Mouse (Mus musculus) heart, embryonic 14.5 days (tissue): ENCODE measurements at regions not wholly inside any gene's neighbourhood (a gene's known extent, or its start where the extent isn't known, plus 50 kb on each side); places are given as distances from the start of the nearest gene placed in this dataset.

Experiments used
- ATAC-seq: fragments of 200-750 bp; cut with Nextera tagmentation; 2 replicates; pipeline ENCODE4 v1.8.0; 2017; ENCODE audit warnings: low read depth, moderate TSS enrichment; ENCODE audit not compliant: insufficient number of reproducible peaks, insufficient read depth, low FRiP score
- H3K27ac ChIP-seq, 2 experiments: fragments of 200-500 bp in 1 of 2; fragments of 300-500 bp in 1 of 2; sonication (generic) in 1 of 2; replicated peaks in 1 of 2; 2 replicates each; pipeline ENCODE4 v1.5.1; 2012 to 2014; ENCODE audit warnings: low read depth in 2 of 2, low read length in 2 of 2, control low read depth in 1 of 2, mild to moderate bottlenecking in 1 of 2, mixed read lengths in 1 of 2; ENCODE audit not compliant: control insufficient read depth in 1 of 2, insufficient read depth in 1 of 2
- H3K27me3 ChIP-seq: fragments of 300-500 bp; sonication (generic); 2 replicates; pipeline ENCODE4 v1.6.1; 2014; ENCODE audit warnings: mild to moderate bottlenecking, low read length, control low read depth; ENCODE audit not compliant: control insufficient read depth, insufficient read depth
- H3K36me3 ChIP-seq: fragments of 300-500 bp; sonication (generic); 2 replicates; pipeline ENCODE4 v1.6.1; 2014; ENCODE audit warnings: mild to moderate bottlenecking, control low read depth, low read length, mixed read lengths; ENCODE audit not compliant: control insufficient read depth, insufficient read depth
- H3K4me1 ChIP-seq, 2 experiments: fragments of 200-500 bp in 1 of 2; fragments of 300-500 bp in 1 of 2; sonication (generic) in 1 of 2; 2 replicates each; pipeline ENCODE4 v1.6.1; 2012 to 2014; ENCODE audit warnings: low read length in 2 of 2, control low read depth in 1 of 2, mixed read lengths in 1 of 2; ENCODE audit not compliant: control insufficient read depth in 2 of 2, insufficient read depth in 2 of 2
- H3K4me2 ChIP-seq: fragments of 300-500 bp; sonication (generic); 2 replicates; pipeline ENCODE4 v1.6.1; 2014; ENCODE audit warnings: mild to moderate bottlenecking, low read length
- H3K4me3 ChIP-seq, 2 experiments: fragments of 200-500 bp in 1 of 2; fragments of 300-500 bp in 1 of 2; sonication (generic) in 1 of 2; 2 replicates each; pipeline ENCODE4 v1.5.1; 2012 to 2014; ENCODE audit warnings: low read length in 2 of 2, mild to moderate bottlenecking in 2 of 2, control low read depth in 1 of 2, low read depth in 1 of 2, moderate library complexity in 1 of 2; ENCODE audit not compliant: control insufficient read depth in 1 of 2, insufficient read depth in 1 of 2
- H3K9ac ChIP-seq: fragments of 300-500 bp; sonication (generic); 2 replicates; pipeline ENCODE4 v1.6.1; 2014; ENCODE audit warnings: mild to moderate bottlenecking, low read length
- H3K9me3 ChIP-seq: fragments of 300-500 bp; sonication (generic); 2 replicates; pipeline ENCODE4 v1.6.1; 2016; ENCODE audit warnings: low read length, control low read depth; ENCODE audit not compliant: control insufficient read depth
- WGBS: fragments of 180-500 bp; shearing (Covaris S2); extraction: QIAGEN DNeasy Blood & Tissue Kit; methylation state at CpG from one replicate; pipeline ENCODE4 v1.1.7; 2014; 5-methylcytosine and 5-hydroxymethylcytosine counted together

DNA sequence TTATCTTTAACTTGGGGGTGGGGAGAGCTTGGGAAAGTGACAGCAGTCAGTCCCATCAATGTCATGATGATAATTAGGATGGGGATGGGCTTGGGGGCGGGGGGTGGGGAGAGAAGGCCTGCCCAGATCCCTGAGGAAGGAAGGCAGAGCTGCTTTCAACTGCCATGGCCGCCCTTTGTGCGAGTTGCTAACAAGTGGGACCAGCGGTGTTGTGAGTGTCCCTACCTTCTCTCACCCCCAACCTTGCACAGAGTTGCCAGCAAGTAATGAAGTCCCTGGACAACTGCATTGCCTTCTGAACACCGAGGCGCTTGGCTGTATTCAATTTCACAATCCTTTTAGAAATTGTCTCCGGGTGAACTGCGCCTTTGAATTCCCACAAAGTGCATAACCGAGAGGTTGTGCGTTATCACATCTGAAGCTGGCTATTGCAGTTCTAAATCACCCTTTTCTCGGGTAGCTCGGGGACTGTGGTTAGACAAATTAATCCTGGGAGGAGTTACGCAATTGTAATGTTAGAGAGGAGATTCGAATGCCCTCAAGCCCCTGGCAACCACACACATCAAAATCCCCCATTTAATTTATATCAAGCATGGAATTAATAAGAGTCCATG, 257.9 kb upstream of the Daam1 start:
- no peak overlapping the region for H3K4me3 ChIP-seq
- H3K4me1 ChIP-seq: peaks cover 9 to 11% of the 10 kb centered on the region in 2 experiments
- no peak overlapping the region for H3K9ac ChIP-seq
- no peak for ATAC-seq
- H3K27me3 ChIP-seq: no peaks in the 10 kb centered on the region
- no peak overlapping the region for H3K27ac ChIP-seq
- H3K9me3 ChIP-seq: no peaks in the 10 kb centered on the region
- 53% methylated on average over 14 of the region's 14 CpGs for WGBS
- no peaks in the 10 kb centered on the region for H3K36me3 ChIP-seq
- no peak overlapping the region for H3K4me2 ChIP-seq

GRCm38 (mm10) chr12:71573456-71573855, 257.4 kb upstream of the Daam1 start:
- Histone ChIP-seq H3K36me3 (no peaks in the 10 kb centered on the region), H3K9me3 (no peaks in the 10 kb centered on the region), H3K4me2 (no peak overlapping the region), H3K4me3 (no peak overlapping the region), H3K9ac (no peak overlapping the region), H3K27me3 (no peaks in the 10 kb centered on the region), H3K4me1 (peaks cover 9 to 11% of the 10 kb centered on the region in 2 experiments), H3K27ac (no peak overlapping the region)
- no peak for ATAC-seq
- WGBS: 79% methylated on average over 8 of the region's 8 CpGs

GRCm38 (mm10) chr12:71574685-71575084, 256.2 kb upstream of the Daam1 start:
- Histone ChIP-seq H3K36me3 (no peaks in the 10 kb centered on the region), H3K4me3 (no peak overlapping the region), H3K9me3 (no peaks in the 10 kb centered on the region), H3K27ac (no peak overlapping the region), H3K27me3 (no peaks in the 10 kb centered on the region), H3K4me1 (peaks cover 9 to 11% of the 10 kb centered on the region in 2 experiments), H3K9ac (no peak overlapping the region), H3K4me2 (no peak overlapping the region)
- no peak for ATAC-seq
- WGBS: 37% methylated on average over 10 of the region's 10 CpGs

GRCm38 (mm10) chr12:71577349-71577748, 253.5 kb upstream of the Daam1 start:
- Histone ChIP-seq H3K4me2 (peak overlapping the region; percentile 77), H3K36me3 (no peaks in the 10 kb centered on the region), H3K9ac (no peak overlapping the region), H3K27ac (no peak overlapping the region), H3K9me3 (no peaks in the 10 kb centered on the region), H3K4me1 (peaks cover 9 to 11% of the 10 kb centered on the region in 2 experiments), H3K4me3 (peak overlapping the region; percentile 37 to 46), H3K27me3 (no peaks in the 10 kb centered on the region)
- no peak for ATAC-seq
- WGBS: 4% methylated on average over 9 of the region's 9 CpGs

GRCm38 (mm10) chr12:71578006-71578405, 252.9 kb upstream of the Daam1 start:
- Histone ChIP-seq H3K4me1 (peaks cover 8 to 9% of the 10 kb centered on the region in 2 experiments), H3K36me3 (no peaks in the 10 kb centered on the region), H3K9ac (no peak overlapping the region), H3K9me3 (no peaks in the 10 kb centered on the region), H3K4me2 (no peak overlapping the region), H3K4me3 (no peak overlapping the region), H3K27ac (no peak overlapping the region), H3K27me3 (no peaks in the 10 kb centered on the region)
- no peak for ATAC-seq
- WGBS: 86% methylated on average over 9 of the region's 9 CpGs

- no peak for ATAC-seq
- no peak overlapping the region for H3K9ac ChIP-seq
- 47% methylated on average over 11 of the region's 11 CpGs for WGBS
- peaks cover 7 to 9% of the 10 kb centered on the region in 2 experiments for H3K4me1 ChIP-seq
- no peak overlapping the region for H3K27ac ChIP-seq
- no peaks in the 10 kb centered on the region for H3K36me3 ChIP-seq
- no peaks in the 10 kb centered on the region for H3K9me3 ChIP-seq
- H3K27me3 ChIP-seq: no peaks in the 10 kb centered on the region
- no peak overlapping the region for H3K4me2 ChIP-seq
- no peak overlapping the region for H3K4me3 ChIP-seq
Observed at GRCm38 (mm10) chr12:71578912-71579311, 252.0 kb upstream of the Daam1 start.

GRCm38 (mm10) chr12:71580532-71581290, 250.2 kb upstream of the Daam1 start:
- H3K9ac ChIP-seq: no peak overlapping the region
- no peak for ATAC-seq
- H3K9me3 ChIP-seq: no peaks in the 10 kb centered on the region
- H3K4me3 ChIP-seq: no peak overlapping the region
- H3K27ac ChIP-seq: no peak overlapping the region
- no peaks in the 10 kb centered on the region for H3K36me3 ChIP-seq
- 73% methylated on average over 12 of the region's 12 CpGs for WGBS
- no peak overlapping the region for H3K4me2 ChIP-seq
- H3K27me3 ChIP-seq: no peaks in the 10 kb centered on the region
- H3K4me1 ChIP-seq: peaks cover 0 to 3% of the 10 kb centered on the region in 2 experiments; a peak in 2 of 4 replicates
